Mouse (Mus musculus): ENCODE measurements at regions not wholly inside any gene's neighbourhood (a gene's known extent, or its start where the extent isn't known, plus 50 kb on each side); places are given as distances from the start of the nearest gene placed in this dataset.

- TF ChIP-seq TCF12 (IDR thresholded peaks at IDR 0.05; ENCODE audit: insufficient read depth, poor library complexity, severe bottlenecking), result no peak
- TF ChIP-seq E2F4 (IDR thresholded peaks at IDR 0.05; ENCODE audit: insufficient read depth), result no peak
- no peak for TF ChIP-seq USF1 (IDR thresholded peaks at IDR 0.05; ENCODE audit: low read depth)
- TF ChIP-seq POLR2AphosphoS2 (IDR thresholded peaks at IDR 0.05; ENCODE audit: insufficient read length, low read depth), result no peak
- no peak for TF ChIP-seq MAX (IDR thresholded peaks at IDR 0.05; ENCODE audit: low read depth)
- no peak for TF ChIP-seq SRF (IDR thresholded peaks at IDR 0.05; ENCODE audit: control insufficient read depth, insufficient read length, low read depth)
- no peak for TF ChIP-seq POLR2A (IDR thresholded peaks at IDR 0.05; ENCODE audit: insufficient read length, low read depth)
- TF ChIP-seq MYOG (IDR thresholded peaks at IDR 0.05; ENCODE audit: control insufficient read depth in 1 of 3, insufficient read depth in 1 of 3, insufficient read length in 2 of 3, low read depth in 2 of 3), result no peak
- no peak for TF ChIP-seq TCF3 (IDR thresholded peaks at IDR 0.05; ENCODE audit: insufficient read length, low read depth)
Measured at GRCm38 (mm10) chr2:79511676-79512323, 55.2 kb upstream of the Cerkl start.
